Mouse (Mus musculus) 416B (cell line): ENCODE measurements at regions not wholly inside any gene's neighbourhood (a gene's known extent, or its start where the extent isn't known, plus 50 kb on each side); places are given as distances from the start of the nearest gene placed in this dataset.
A peak's percentile ranks its signal among the peaks of the same experiment; 100 is the strongest.
"Not testable (repeated sequence)": the region's sequence is repeated elsewhere in the genome, so short reads cannot be mapped to it uniquely, and the experiment has no call there.

Experiments
- DNase-seq: peaks from one replicate; pipeline ENCODE4 v3.0.0; 2011; ENCODE audit warnings: low read depth

- DNase-seq = no peak
Observed at GRCm38 (mm10) chr11:113132078-113133064, 350.3 kb downstream of the Sox9 start.

- no peak for DNase-seq
Observed at GRCm38 (mm10) chr11:113133407-113133806, 351.4 kb downstream of the Sox9 start.

- no peak for DNase-seq
Observed at GRCm38 (mm10) chr11:113135261-113135660, 353.2 kb downstream of the Sox9 start.

GRCm38 (mm10) chr11:113138462-113138861, 356.4 kb downstream of the Sox9 start:
- DNase-seq = no peak

GRCm38 (mm10) chr11:113140595-113140994, 358.6 kb downstream of the Sox9 start:
- no peak for DNase-seq

GRCm38 (mm10) chr11:113142816-113143215, 360.8 kb downstream of the Sox9 start:
- no peak for DNase-seq

GRCm38 (mm10) chr11:113143839-113144627, 362.0 kb downstream of the Sox9 start:
- no peak for DNase-seq

GRCm38 (mm10) chr11:113145721-113146120, 363.7 kb downstream of the Sox9 start:
- no peak for DNase-seq

GRCm38 (mm10) chr11:113146762-113147161, 364.7 kb downstream of the Sox9 start:
- no peak for DNase-seq

- DNase-seq = no peak
Observed at GRCm38 (mm10) chr11:113147535-113148197, 365.6 kb downstream of the Sox9 start.

GRCm38 (mm10) chr11:113148198-113148537, 366.1 kb downstream of the Sox9 start:
- DNase-seq = no peak

- DNase-seq = no peak
Observed at GRCm38 (mm10) chr11:113155515-113155914, 373.5 kb downstream of the Sox9 start.

GRCm38 (mm10) chr11:113163941-113164340, 381.9 kb downstream of the Sox9 start:
- DNase-seq = no peak

GRCm38 (mm10) chr11:113164510-113164909, 382.5 kb downstream of the Sox9 start:
- no peak for DNase-seq

GRCm38 (mm10) chr11:113165069-113165795, 383.2 kb downstream of the Sox9 start:
- peak; percentile 37 for DNase-seq

GRCm38 (mm10) chr11:113166517-113166916, 384.5 kb downstream of the Sox9 start:
- no peak for DNase-seq

- peak; percentile 40 for DNase-seq
Observed at GRCm38 (mm10) chr11:113172497-113173140, 390.6 kb downstream of the Sox9 start.

- DNase-seq = not testable (repeated sequence)
Observed at GRCm38 (mm10) chr11:113173317-113173716, 391.3 kb downstream of the Sox9 start.

GRCm38 (mm10) chr11:113174011-113174507, 392.0 kb downstream of the Sox9 start:
- peak; percentile 35 for DNase-seq

- DNase-seq = peak; percentile 13
Observed at GRCm38 (mm10) chr11:113175323-113175722, 393.3 kb downstream of the Sox9 start.

- DNase-seq = peak; percentile 50
Observed at GRCm38 (mm10) chr11:113176183-113176582, 394.2 kb downstream of the Sox9 start.
